Comparison of ENCODE assay signal across 7 mouse cellular contexts in genomic region chr12:55013626-55014398, GRCm38 (mm10). TPM values are rescaled to one million over a fixed set of nuclear protein-coding genes. Genes with fewer than 3 reads are reported as not detected.
DNase-seq lines count a peak whose midpoint lies in the region; ATAC-seq lines count a peak whose summit lies in the region.

Gene Baz1a (minus strand): TSS chr12:55014348.

- no peak within 1 kb of the TSS for H3K27ac ChIP-seq in midbrain, embryonic 11.5 days (ENCODE audit: low read depth, low read length)
- no peak within 1 kb of the TSS for H3K27ac ChIP-seq in midbrain, embryonic 15.5 days
- no peak within 1 kb of the TSS for H3K27ac ChIP-seq in embryonic facial prominence, embryonic 10.5 days (replicated peaks)
- no peak within 1 kb of the TSS for H3K27ac ChIP-seq in intestine, embryonic 16.5 days (ENCODE audit: low read length)
- no peak within 1 kb of the TSS for H3K27ac ChIP-seq in stomach, embryonic 14.5 days (ENCODE audit: low read length)

- no peaks in the 10 kb centered on the region for H3K9me3 ChIP-seq in midbrain, embryonic 11.5 days (ENCODE audit: control insufficient read depth, low read length)
- no peaks in the 10 kb centered on the region for H3K9me3 ChIP-seq in midbrain, embryonic 15.5 days
- no peaks in the 10 kb centered on the region for H3K9me3 ChIP-seq in embryonic facial prominence, embryonic 10.5 days
- no peaks in the 10 kb centered on the region for H3K9me3 ChIP-seq in intestine, embryonic 16.5 days (ENCODE audit: control insufficient read depth, low read length)
- no peaks in the 10 kb centered on the region for H3K9me3 ChIP-seq in stomach, embryonic 14.5 days (ENCODE audit: control insufficient read depth, low read depth, low read length)

- ATAC-seq in midbrain, embryonic 11.5 days (ENCODE audit: low FRiP score): no peak
- no peak for ATAC-seq in midbrain, embryonic 15.5 days (replicated peaks)
- no peak for ATAC-seq in intestine, embryonic 16.5 days
- no peak for ATAC-seq in stomach, embryonic 14.5 days (ENCODE audit: insufficient number of reproducible peaks, insufficient read depth, low FRiP score, low read depth)

- H3K9ac ChIP-seq in midbrain, embryonic 11.5 days (ENCODE audit: low read length): no peak within 1 kb of the TSS
- no peak within 1 kb of the TSS for H3K9ac ChIP-seq in midbrain, embryonic 15.5 days
- no peak within 1 kb of the TSS for H3K9ac ChIP-seq in intestine, embryonic 16.5 days (ENCODE audit: low read depth, low read length)
- no peak within 1 kb of the TSS for H3K9ac ChIP-seq in stomach, embryonic 14.5 days (replicated peaks; ENCODE audit: low read depth, low read length)

- no peaks in the 10 kb centered on the region for H3K27me3 ChIP-seq in midbrain, embryonic 11.5 days (ENCODE audit: control insufficient read depth, insufficient read depth, low read length)
- H3K27me3 ChIP-seq in midbrain, embryonic 15.5 days (replicated peaks): no peaks in the 10 kb centered on the region
- H3K27me3 ChIP-seq in embryonic facial prominence, embryonic 10.5 days (replicated peaks; ENCODE audit: low read depth, poor library complexity, severe bottlenecking): no peaks in the 10 kb centered on the region
- no peaks in the 10 kb centered on the region for H3K27me3 ChIP-seq in intestine, embryonic 16.5 days (replicated peaks; ENCODE audit: control insufficient read depth, insufficient read depth, low read length)
- no peaks in the 10 kb centered on the region for H3K27me3 ChIP-seq in stomach, embryonic 14.5 days (ENCODE audit: control insufficient read depth, insufficient read depth, low read length)

- no peak within 1 kb of the TSS for H3K4me2 ChIP-seq in midbrain, embryonic 11.5 days
- H3K4me2 ChIP-seq in midbrain, embryonic 15.5 days: no peak within 1 kb of the TSS
- H3K4me2 ChIP-seq in intestine, embryonic 16.5 days (ENCODE audit: low read depth, low read length): no peak within 1 kb of the TSS
- H3K4me2 ChIP-seq in stomach, embryonic 14.5 days (replicated peaks; ENCODE audit: low read depth, low read length): no peak within 1 kb of the TSS

- no peak within 1 kb of the TSS for H3K4me3 ChIP-seq in midbrain, embryonic 11.5 days (ENCODE audit: low read depth, low read length)
- H3K4me3 ChIP-seq in midbrain, embryonic 15.5 days: no peak within 1 kb of the TSS
- H3K4me3 ChIP-seq in embryonic facial prominence, embryonic 10.5 days: no peak within 1 kb of the TSS
- H3K4me3 ChIP-seq in intestine, embryonic 16.5 days (ENCODE audit: low read length): no peak within 1 kb of the TSS
- H3K4me3 ChIP-seq in stomach, embryonic 14.5 days (ENCODE audit: low read depth, low read length): no peak within 1 kb of the TSS

- no peaks in the 10 kb centered on the region for H3K4me1 ChIP-seq in midbrain, embryonic 11.5 days (ENCODE audit: control insufficient read depth, insufficient read depth, low read length)
- H3K4me1 ChIP-seq in midbrain, embryonic 15.5 days: no peaks in the 10 kb centered on the region
- peaks cover 10% of the 10 kb centered on the region for H3K4me1 ChIP-seq in embryonic facial prominence, embryonic 10.5 days
- no peaks in the 10 kb centered on the region for H3K4me1 ChIP-seq in intestine, embryonic 16.5 days (ENCODE audit: control insufficient read depth, insufficient read depth, low read length)
- no peaks in the 10 kb centered on the region for H3K4me1 ChIP-seq in stomach, embryonic 14.5 days (ENCODE audit: control insufficient read depth, insufficient read depth, low read length)

- DNase-seq in midbrain, embryonic 11.5 days (ENCODE audit: low spot score, missing footprints): no peak
- DNase-seq in embryonic facial prominence, embryonic 10.5 days (ENCODE audit: low spot score): no peak
- DNase-seq in cerebellum, adult 9-10 months: no peak
- DNase-seq in yolk sac, embryonic 10.5 days (ENCODE audit: low spot score): no peak

- WGBS in midbrain, embryonic 11.5 days: 89% methylated on average over 6 of the region's 6 CpGs
- WGBS in midbrain, embryonic 15.5 days: 87% methylated on average over 6 of the region's 6 CpGs
- WGBS in embryonic facial prominence, embryonic 10.5 days: 91% methylated on average over 6 of the region's 6 CpGs
- 88% methylated on average over 6 of the region's 6 CpGs for WGBS in intestine, embryonic 16.5 days
- 85% methylated on average over 6 of the region's 6 CpGs for WGBS in stomach, embryonic 14.5 days

- H3K36me3 ChIP-seq in midbrain, embryonic 11.5 days (ENCODE audit: control insufficient read depth, insufficient read depth, low read length): no peaks in the 10 kb centered on the region
- no peaks in the 10 kb centered on the region for H3K36me3 ChIP-seq in midbrain, embryonic 15.5 days (replicated peaks)
- no peaks in the 10 kb centered on the region for H3K36me3 ChIP-seq in embryonic facial prominence, embryonic 10.5 days (replicated peaks)
- no peaks in the 10 kb centered on the region for H3K36me3 ChIP-seq in intestine, embryonic 16.5 days (ENCODE audit: control insufficient read depth, insufficient read depth, low read length)
- no peaks in the 10 kb centered on the region for H3K36me3 ChIP-seq in stomach, embryonic 14.5 days (ENCODE audit: control insufficient read depth, insufficient read depth, low read length)

RNA-seq across cellular contexts. Expression of gene Baz1a, which starts in this region (rescaled TPM):
- 34.3 and 37.7 TPM in 2 replicates for polyA plus RNA-seq in midbrain, embryonic 11.5 days (2014; fragmentation: Nextera tagmentation; extraction: Ambion mirVana)
- 6.6 and 8.0 TPM in 2 replicates for polyA plus RNA-seq in midbrain, embryonic 15.5 days (2015; fragmentation: Nextera tagmentation; extraction: Ambion mirVana)
- 34.5 and 38.0 TPM in 2 replicates for polyA plus RNA-seq in embryonic facial prominence, embryonic 10.5 days (2016; fragmentation: Nextera tagmentation; extraction: Ambion mirVana)
- 17.9 and 19.4 TPM in 2 replicates for polyA plus RNA-seq in intestine, embryonic 16.5 days (2015; fragmentation: Nextera tagmentation; extraction: Ambion mirVana)
- 19.8 and 22.4 TPM in 2 replicates for polyA plus RNA-seq in stomach, embryonic 14.5 days (2014; fragmentation: Nextera tagmentation; extraction: Ambion mirVana)
